Mouse (Mus musculus) megakaryocyte, adult 5-6 weeks (primary cell): Measurements from ENCODE around the gene Adam26b. TPM values are rescaled to one million over a fixed set of nuclear protein-coding genes. Genes with fewer than 3 reads are reported as not detected.
"Not testable (repeated sequence)": the region's sequence is repeated elsewhere in the genome, so short reads cannot be mapped to it uniquely, and the experiment has no call there.

Source experiments
- ATAC-seq: 2 replicates; pipeline ENCODE4 v1.8.0; 2016; ENCODE audit warnings: mild to moderate bottlenecking, inconsistent platforms; ENCODE audit not compliant: poor library complexity, severe bottlenecking
- total RNA-seq, 2 experiments: library from RNA; stranded (forward) in 1 of 2; stranded (reverse) in 1 of 2; fragments of 153-499, 151-499 nt in 1 of 2; fragments of 221-1000, 200-1000 nt in 1 of 2; gene quantifications; 2 replicates each; pipeline versions ENCODE4 v1.2.3 to v1.2.4; 2015 to 2017

The Adam26b gene
- total RNA-seq (2015) (not detected in 2 replicates), total RNA-seq (2017) (not detected in 2 replicates)

GRCm38 (mm10) chr8:43528006-43528405 is at the start of gene Adam26b:
Gene Adam26b, minus strand, starts transcription at chr8:43528106.
- ATAC-seq, result not testable (repeated sequence)

GRCm38 (mm10) chr8:43576607-43577006 is 48.7 kb upstream of the Adam26b start, which contains the start of gene Adam26a:
Gene Adam26a, minus strand, starts transcription at chr8:43576707.
- not testable (repeated sequence) for ATAC-seq

Other genes with a start within 250 kb of the Adam26b start
- gene Zfp42, start 221.1 kb downstream of the Adam26b start, total RNA-seq (2015), result not detected in 2 replicates
- gene Zfp42, start 221.1 kb downstream of the Adam26b start, total RNA-seq (2017), result not detected in 2 replicates
- gene Adam26a, start 48.6 kb upstream of the Adam26b start, total RNA-seq (2015), result not detected in 2 replicates
- gene Adam26a, start 48.6 kb upstream of the Adam26b start, total RNA-seq (2017), result not detected in 2 replicates
- not detected in 2 replicates for gene Gm5346, start 99.2 kb upstream of the Adam26b start, total RNA-seq (2015)
- gene Gm5346, start 99.2 kb upstream of the Adam26b start, total RNA-seq (2017), result not detected in 2 replicates
- not detected in 2 replicates for gene Adam34, start 181.9 kb upstream of the Adam26b start, total RNA-seq (2015)
- not detected in 2 replicates for gene Adam34, start 181.9 kb upstream of the Adam26b start, total RNA-seq (2017)